Mouse (Mus musculus) kidney, adult 2 months (tissue): ENCODE data around the gene Stk40.

Experiments used
- CTCF ChIP-seq: fragments of 200-500 bp; conservative IDR thresholded peaks from 2 replicates; pipeline ENCODE4 v1.5.1; 2011; ENCODE audit warnings: low read depth, mild to moderate bottlenecking, control low read depth, low read length, moderate library complexity, mixed read lengths; ENCODE audit not compliant: insufficient read depth, insufficient read length
- POLR2A ChIP-seq: fragments of 200-500 bp; IDR thresholded peaks from one replicate; pipeline ENCODE4 v1.6.1; 2011; ENCODE audit warnings: low read depth, low read length, control low read depth

GRCm38 (mm10) chr4:126160981-126161380 is 57.2 kb downstream of the Stk40 start:
- TF ChIP-seq POLR2A (no peak), CTCF (no peak)
